Mouse (Mus musculus): ENCODE measurements at regions not wholly inside any gene's neighbourhood (a gene's known extent, or its start where the extent isn't known, plus 50 kb on each side); places are given as distances from the start of the nearest gene placed in this dataset.

GRCm38 (mm10) chr14:102793753-102794152, 188.7 kb downstream of the Kctd12 start:
- TF ChIP-seq CTCF (IDR thresholded peaks at IDR 0.05; ENCODE audit: low read depth) (no peak), EP300 (optimal IDR thresholded peaks at IDR 0.05) (no peak)

Data from stomach, postnatal 0 days (tissue).